Comparison of ENCODE assay signal across 8 mouse cellular contexts in the genomic region with DNA sequence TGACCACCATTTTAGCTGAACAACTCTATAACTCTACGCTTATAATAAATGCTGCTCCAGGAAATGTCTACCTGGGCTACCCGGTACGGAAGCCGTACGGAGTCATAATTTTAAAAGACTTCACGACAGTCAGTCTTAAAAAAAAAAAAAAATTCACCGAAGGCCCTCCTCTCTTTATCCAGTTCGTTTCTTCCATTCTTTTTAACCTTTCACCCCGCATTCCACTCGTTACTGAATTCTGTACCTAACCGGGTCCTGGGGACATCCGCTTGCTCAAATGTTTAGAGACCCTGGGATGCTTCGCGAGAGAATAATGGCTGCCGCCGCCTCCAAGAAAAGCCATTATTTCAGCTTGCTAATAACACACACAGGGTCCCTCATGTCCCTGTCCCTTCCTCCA. TPM values are rescaled to one million over a fixed set of nuclear protein-coding genes. Genes with fewer than 3 reads are reported as not detected.
DNase-seq lines count a peak whose midpoint lies in the region; ATAC-seq and TF ChIP-seq lines count a peak whose summit lies in the region.

No protein-coding gene starts in this region.

- H3K27me3 ChIP-seq in kidney, adult 2 months (replicated peaks; ENCODE audit: control insufficient read depth, insufficient read depth, low read length), result no peaks in the 10 kb centered on the region
- no peaks in the 10 kb centered on the region for H3K27me3 ChIP-seq in embryonic facial prominence, embryonic 10.5 days (replicated peaks; ENCODE audit: low read depth, poor library complexity, severe bottlenecking)
- H3K27me3 ChIP-seq in hindbrain, embryonic 14.5 days (ENCODE audit: control insufficient read depth, insufficient read depth, low read length), result no peaks in the 10 kb centered on the region
- H3K27me3 ChIP-seq in limb, embryonic 14.5 days (ENCODE audit: control insufficient read depth, insufficient read depth, low read length), result no peaks in the 10 kb centered on the region
- no peaks in the 10 kb centered on the region for H3K27me3 ChIP-seq in myocyte (ENCODE audit: control insufficient read depth, insufficient read depth, insufficient read length)

- TF ChIP-seq POLR2A in kidney, adult 2 months (IDR thresholded peaks at IDR 0.05; ENCODE audit: low read depth, low read length), result no peak
- TF ChIP-seq POLR2A in limb, embryonic 14.5 days (IDR thresholded peaks at IDR 0.05; ENCODE audit: borderline replicate concordance, extremely low read depth, insufficient read depth, insufficient read length), result no peak
- TF ChIP-seq POLR2A in myocyte (IDR thresholded peaks at IDR 0.05; ENCODE audit: insufficient read length, low read depth), result no peak

- no peaks in the 10 kb centered on the region for H3K9me3 ChIP-seq in ES-E14 (ENCODE audit: control insufficient read depth, insufficient read depth, low read depth, low read length)
- no peaks in the 10 kb centered on the region for H3K9me3 ChIP-seq in embryonic facial prominence, embryonic 10.5 days
- H3K9me3 ChIP-seq in hindbrain, embryonic 14.5 days (ENCODE audit: control insufficient read depth, low read length), result no peaks in the 10 kb centered on the region
- no peaks in the 10 kb centered on the region for H3K9me3 ChIP-seq in limb, embryonic 14.5 days (ENCODE audit: control insufficient read depth, low read length)

- ATAC-seq in hindbrain, embryonic 14.5 days (ENCODE audit: low FRiP score), result peak; percentile 41; the same call in 1 of the 2 replicates
- 0 out of 2 replicates have a peak, but pooled peaks have one; percentile 23 for ATAC-seq in limb, embryonic 14.5 days (ENCODE audit: low FRiP score, low read depth)

- H3K4me3 ChIP-seq in kidney, adult 2 months (ENCODE audit: insufficient read depth, low read depth, low read length), result peak overlapping the region; percentile 88
- H3K4me3 ChIP-seq in ES-E14 (ENCODE audit: insufficient read depth in 1 of 2, low read depth in 1 of 2, low read length in 2 of 2, poor library complexity in 1 of 2, severe bottlenecking in 1 of 2) (peak overlapping the region; percentile 65 to 93), myocyte (peak overlapping the region; percentile 39)
- peak overlapping the region; percentile 62 for H3K4me3 ChIP-seq in embryonic facial prominence, embryonic 10.5 days
- peak overlapping the region; percentile 56 for H3K4me3 ChIP-seq in hindbrain, embryonic 14.5 days (replicated peaks; ENCODE audit: low read length)
- peak overlapping the region; percentile 47 for H3K4me3 ChIP-seq in limb, embryonic 14.5 days (replicated peaks; ENCODE audit: low read length)

- H3K9ac ChIP-seq in ES-E14 (ENCODE audit: insufficient read depth, low read depth, low read length, poor library complexity, severe bottlenecking), result peak overlapping the region; percentile 90
- H3K9ac ChIP-seq in hindbrain, embryonic 14.5 days, result peak overlapping the region; percentile 68
- peak overlapping the region; percentile 67 for H3K9ac ChIP-seq in limb, embryonic 14.5 days (ENCODE audit: low read depth, low read length, severe bottlenecking)

- H3ac ChIP-seq in myocyte (ENCODE audit: control insufficient read depth, insufficient read length), result no peak overlapping the region

- peak overlapping the region; percentile 87 for H3K27ac ChIP-seq in kidney, adult 2 months (ENCODE audit: insufficient read depth, low read depth, low read length)
- H3K27ac ChIP-seq in ES-E14 (ENCODE audit: insufficient read depth, low read depth, low read length, poor library complexity, severe bottlenecking), result no peak overlapping the region
- H3K27ac ChIP-seq in embryonic facial prominence, embryonic 10.5 days (replicated peaks), result peak overlapping the region; percentile 85
- H3K27ac ChIP-seq in hindbrain, embryonic 14.5 days, result peak overlapping the region; percentile 90
- H3K27ac ChIP-seq in limb, embryonic 14.5 days (replicated peaks; ENCODE audit: low read depth, low read length), result peak overlapping the region; percentile 82

- H3K4me2 ChIP-seq in hindbrain, embryonic 14.5 days (replicated peaks), result peak overlapping the region; percentile 60
- peak overlapping the region; percentile 45 for H3K4me2 ChIP-seq in limb, embryonic 14.5 days (replicated peaks; ENCODE audit: low read depth, low read length, severe bottlenecking)
- H3K4me2 ChIP-seq in myocyte (ENCODE audit: low read depth), result peak overlapping the region; percentile 75

- 1% methylated on average over 16 of the region's 16 CpGs for WGBS in kidney, adult 2 months
- 21% methylated on average over 16 of the region's 16 CpGs for WGBS in embryonic facial prominence, embryonic 10.5 days
- WGBS in hindbrain, embryonic 14.5 days, result 20% methylated on average over 16 of the region's 16 CpGs
- 23% methylated on average over 16 of the region's 16 CpGs for WGBS in limb, embryonic 14.5 days

- in situ Hi-C loops in ES-E14 (cut with MboI; ENCODE audit: low sequenced_read_pairs in 2 of 2, unreplicated experiment in 2 of 2), result no loop called here

- H3K36me3 ChIP-seq in kidney, adult 2 months (ENCODE audit: control insufficient read depth, insufficient read depth, low read length), result no peaks in the 10 kb centered on the region
- no peaks in the 10 kb centered on the region for H3K36me3 ChIP-seq in ES-E14 (ENCODE audit: control insufficient read depth, insufficient read depth, low read length, poor library complexity, severe bottlenecking)
- H3K36me3 ChIP-seq in embryonic facial prominence, embryonic 10.5 days (replicated peaks), result no peaks in the 10 kb centered on the region
- H3K36me3 ChIP-seq in hindbrain, embryonic 14.5 days (replicated peaks; ENCODE audit: control insufficient read depth, insufficient read depth), result 0 out of 2 replicates have a peak, but pooled peaks cover 7% of the 10 kb centered on the region
- no peaks in the 10 kb centered on the region; the same call in 1 of the 2 replicates for H3K36me3 ChIP-seq in limb, embryonic 14.5 days (ENCODE audit: control insufficient read depth, insufficient read depth, low read length)
- H3K36me3 ChIP-seq in myocyte (ENCODE audit: control insufficient read depth, insufficient read depth), result no peaks in the 10 kb centered on the region

- no peaks in the 10 kb centered on the region for H3K79me2 ChIP-seq in myocyte (ENCODE audit: control insufficient read depth, insufficient read depth)

- no peak for TF ChIP-seq CTCF in kidney, adult 2 months (conservative IDR thresholded peaks at IDR 0.05; ENCODE audit: insufficient read depth, insufficient read length, low read depth, low read length)

- no peaks in the 10 kb centered on the region; the same call in 1 of the 2 replicates for H3K4me1 ChIP-seq in kidney, adult 2 months (ENCODE audit: control insufficient read depth, insufficient read depth, low read length)
- no peaks in the 10 kb centered on the region for H3K4me1 ChIP-seq in ES-E14 (ENCODE audit: control insufficient read depth in 2 of 2, insufficient read depth in 2 of 2, low read length in 2 of 2, poor library complexity in 1 of 2)
- H3K4me1 ChIP-seq in embryonic facial prominence, embryonic 10.5 days, result peaks cover 4% of the 10 kb centered on the region; the same call in 1 of the 2 replicates
- peaks cover 5% of the 10 kb centered on the region; the same call in 1 of the 2 replicates for H3K4me1 ChIP-seq in hindbrain, embryonic 14.5 days (replicated peaks; ENCODE audit: control insufficient read depth, insufficient read depth, low read length)
- no peaks in the 10 kb centered on the region for H3K4me1 ChIP-seq in limb, embryonic 14.5 days (ENCODE audit: control insufficient read depth, insufficient read depth, low read length)

- DNase-seq in kidney, adult 2 months, result peak; percentile 70
- no peak for DNase-seq in kidney, adult 18-20 months
- DNase-seq in ES-E14 (ENCODE audit: low read depth, low spot score), result peak; percentile 9
- no peak for DNase-seq in embryonic facial prominence, embryonic 10.5 days (ENCODE audit: low spot score)
- DNase-seq in hindbrain, embryonic 14.5 days (ENCODE audit: low spot score), result peak; percentile 47
- DNase-seq in limb, embryonic 14.5 days (ENCODE audit: low spot score), result peak; percentile 31
- DNase-seq in Muller cell, postnatal 12 days (ENCODE audit: inconsistent ontology term), result no peak

TF ChIP-seq in ES-E14, 5 proteins besides CTCF, POLR2A, EP300 and RAD21:
- TF ChIP-seq MAFK (IDR thresholded peaks at IDR 0.05; ENCODE audit: insufficient read depth, low read depth, low read length), result no peak
- TF ChIP-seq ZNF384 (IDR thresholded peaks at IDR 0.05; ENCODE audit: low read depth, low read length), result no peak
- no peak for TF ChIP-seq ZC3H11A (IDR thresholded peaks at IDR 0.05; ENCODE audit: borderline replicate concordance, low read depth, low read length)
- no peak for TF ChIP-seq HCFC1 (IDR thresholded peaks at IDR 0.05; ENCODE audit: borderline replicate concordance, insufficient read depth, low read length)
- TF ChIP-seq CHD2 (IDR thresholded peaks at IDR 0.05; ENCODE audit: low read depth, low read length), result no peak
TF ChIP-seq in ES-E14: peak in this region for 0.

TF ChIP-seq in myocyte, 11 proteins besides CTCF, POLR2A, EP300 and RAD21 (continues in another document):
- no peak for TF ChIP-seq REST (IDR thresholded peaks at IDR 0.05; ENCODE audit: insufficient read depth, insufficient read length)
- no peak for TF ChIP-seq MYOG (IDR thresholded peaks at IDR 0.05; ENCODE audit: control insufficient read depth in 1 of 3, insufficient read depth in 1 of 3, insufficient read length in 2 of 3, low read depth in 2 of 3)
- TF ChIP-seq E2F4 (IDR thresholded peaks at IDR 0.05; ENCODE audit: insufficient read depth), result no peak
- no peak for TF ChIP-seq TCF3 (IDR thresholded peaks at IDR 0.05; ENCODE audit: insufficient read length, low read depth)
- TF ChIP-seq MAX (IDR thresholded peaks at IDR 0.05; ENCODE audit: low read depth), result no peak
- no peak for TF ChIP-seq MYOD1 (IDR thresholded peaks at IDR 0.05; ENCODE audit: control insufficient read depth in 1 of 3, insufficient read length in 2 of 3, low read depth in 2 of 3)
- no peak for TF ChIP-seq USF1 (IDR thresholded peaks at IDR 0.05; ENCODE audit: low read depth)

RNA-seq across cellular contexts. Expression of a gene that starts 0.7 kb away (rescaled TPM):
- polyA plus RNA-seq in kidney, adult 2 months (2012; rRNA removed), result 1.4 and 1.6 TPM in 2 replicates
- total RNA-seq in ES-E14 (2012; rRNA removed), result 5.0 and 5.1 TPM in 2 replicates
- 24.9 and 25.6 TPM in 2 replicates for polyA plus RNA-seq in embryonic facial prominence, embryonic 10.5 days (2016; fragmentation: Nextera tagmentation; extraction: Ambion mirVana)
- 31.7 and 32.9 TPM in 2 replicates for polyA plus RNA-seq in hindbrain, embryonic 14.5 days (2014; fragmentation: Nextera tagmentation; extraction: Ambion mirVana)
- 8.0 and 8.6 TPM in 2 replicates for polyA plus RNA-seq in limb, embryonic 14.5 days (2012; rRNA removed)
- 9.9 and 12.5 TPM in 2 replicates for polyA plus RNA-seq in limb, embryonic 14.5 days (2014; fragmentation: Nextera tagmentation; extraction: Ambion mirVana)
- polyA plus RNA-seq in myocyte (2012; fragmentation: generic; extraction: Trizol), result 1.4 TPM

RNA-seq across cellular contexts. Expression of a gene that starts 36.1 kb away (rescaled TPM):
- not detected in 2 replicates for polyA plus RNA-seq in kidney, adult 2 months (2012; rRNA removed)
- not detected in 2 replicates for total RNA-seq in ES-E14 (2012; rRNA removed)
- not detected in 2 replicates for polyA plus RNA-seq in embryonic facial prominence, embryonic 10.5 days (2016; fragmentation: Nextera tagmentation; extraction: Ambion mirVana)
- polyA plus RNA-seq in hindbrain, embryonic 14.5 days (2014; fragmentation: Nextera tagmentation; extraction: Ambion mirVana), result not detected in 2 replicates
- polyA plus RNA-seq in limb, embryonic 14.5 days (2012; rRNA removed), result not detected in 2 replicates
- not detected in 2 replicates for polyA plus RNA-seq in limb, embryonic 14.5 days (2014; fragmentation: Nextera tagmentation; extraction: Ambion mirVana)
- polyA plus RNA-seq in myocyte (2012; fragmentation: generic; extraction: Trizol), result not detected

Comparison
In these comparisons a context has a peak if more than half of its experiments do, and no peak if none do; other contexts are left out.
1. DNase-seq: peak in kidney, adult 2 months (single experiment), ES-E14 (single experiment), hindbrain, embryonic 14.5 days (single experiment) and limb, embryonic 14.5 days (single experiment); none in kidney, adult 18-20 months (single experiment), embryonic facial prominence, embryonic 10.5 days (single experiment) and Muller cell, postnatal 12 days (single experiment).
2. Peak in every context shown above with its lines, with median percentiles within 50 percentile points of each other: H3K4me3 ChIP-seq, H3K9ac ChIP-seq and H3K4me2 ChIP-seq.